Mouse (Mus musculus) liver, embryonic 14.5 days (tissue): ENCODE data around the gene Krt33b.

ENCODE experiments used
- CTCF ChIP-seq: IDR thresholded peaks from 2 replicates; pipeline ENCODE4 v1.5.1; 2016; ENCODE audit warnings: antibody characterized with exemption, low read depth, control low read depth
- EP300 ChIP-seq: IDR thresholded peaks from 2 replicates; pipeline ENCODE4 v1.6.1; 2016; ENCODE audit warnings: antibody characterized with exemption, low read depth

DNA sequence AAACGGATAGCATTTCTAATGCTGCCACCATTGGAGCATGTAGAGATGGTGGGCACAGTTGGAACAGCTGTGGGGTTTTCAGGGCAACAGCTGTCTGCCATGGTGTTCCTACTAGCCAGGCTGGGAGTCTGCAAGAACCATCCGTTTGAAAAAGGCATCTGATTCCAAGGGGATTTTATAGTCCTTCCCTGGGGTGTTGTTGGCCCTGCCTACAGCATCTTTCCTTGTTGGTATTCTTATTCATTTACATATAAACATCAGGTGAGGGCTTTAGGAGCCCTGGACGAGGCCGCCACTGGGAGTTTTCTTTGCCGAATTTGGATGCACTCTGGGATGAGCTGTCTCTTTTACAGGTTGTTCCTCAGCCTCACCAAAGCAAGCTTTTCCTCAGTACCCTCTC, 50.7 kb downstream of the Krt33b start, which contains the start of gene Krtap29-1:
- no peak for TF ChIP-seq CTCF
- no peak for TF ChIP-seq EP300
